Mouse (Mus musculus) testis, adult 2 months (tissue): ENCODE data around the gene Ap5b1.

Source experiments
- CTCF ChIP-seq: fragments of 200-500 bp; IDR thresholded peaks from 2 replicates; pipeline ENCODE4 v1.5.1; 2012; ENCODE audit warnings: low read depth, mild to moderate bottlenecking, inconsistent platforms, low read length, moderate library complexity; ENCODE audit not compliant: control insufficient read depth, insufficient read depth, insufficient replicate concordance
- POLR2A ChIP-seq: fragments of 200-500 bp; IDR thresholded peaks from 2 replicates; pipeline ENCODE4 v1.6.1; 2012; ENCODE audit warnings: low read depth, mild to moderate bottlenecking, inconsistent platforms, low read length, moderate library complexity; ENCODE audit not compliant: control insufficient read depth

DNA sequence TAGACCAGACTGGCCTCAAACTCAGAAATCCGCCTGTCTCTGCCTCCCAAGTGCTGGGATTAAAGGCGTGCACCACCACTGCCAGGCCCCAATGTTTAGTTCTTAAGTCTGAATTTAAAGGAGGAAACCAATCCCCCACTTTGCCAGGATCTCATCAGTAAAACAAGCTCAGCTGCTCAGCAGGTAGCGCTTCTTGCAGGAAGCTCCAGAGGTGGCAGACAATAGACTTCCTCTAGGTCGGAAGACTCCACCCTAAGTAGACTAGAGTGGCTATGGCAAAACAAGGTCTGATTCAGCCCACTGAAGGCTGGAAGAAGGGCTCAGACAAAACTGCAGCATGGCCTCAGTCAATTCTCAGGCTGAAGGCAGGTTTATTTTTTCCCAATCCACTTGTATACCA is 12.1 kb downstream of the Ap5b1 start:
- TF ChIP-seq CTCF (no peak), POLR2A (no peak)
